Mouse (Mus musculus) kidney, adult 18-20 months (tissue): ENCODE results near the gene Theg.

Experiments
- DNase-seq: peaks from one replicate; pipeline ENCODE4 v3.0.0; 2021

The Theg gene

DNA sequence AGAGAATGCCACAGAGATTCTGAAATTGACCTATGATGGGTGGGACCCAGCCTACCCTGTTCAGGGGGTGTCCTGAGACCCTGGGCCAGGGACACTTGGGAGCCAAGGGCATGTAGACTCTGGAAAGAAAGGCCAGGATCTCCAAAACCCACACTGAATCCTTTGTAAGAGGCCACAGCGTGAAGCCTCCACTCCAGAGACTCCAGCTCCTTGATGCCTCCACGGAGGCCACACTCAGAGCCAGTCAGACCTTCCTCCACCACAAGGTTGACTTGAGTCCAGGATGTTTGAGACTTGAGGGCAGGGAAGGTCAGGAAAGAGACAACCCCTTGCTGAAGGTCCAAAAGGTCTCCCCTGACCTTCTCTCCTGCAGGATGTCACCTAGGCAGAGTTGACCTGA lies 52.7 kb downstream of the Theg start:
- no peak for DNase-seq

DNA sequence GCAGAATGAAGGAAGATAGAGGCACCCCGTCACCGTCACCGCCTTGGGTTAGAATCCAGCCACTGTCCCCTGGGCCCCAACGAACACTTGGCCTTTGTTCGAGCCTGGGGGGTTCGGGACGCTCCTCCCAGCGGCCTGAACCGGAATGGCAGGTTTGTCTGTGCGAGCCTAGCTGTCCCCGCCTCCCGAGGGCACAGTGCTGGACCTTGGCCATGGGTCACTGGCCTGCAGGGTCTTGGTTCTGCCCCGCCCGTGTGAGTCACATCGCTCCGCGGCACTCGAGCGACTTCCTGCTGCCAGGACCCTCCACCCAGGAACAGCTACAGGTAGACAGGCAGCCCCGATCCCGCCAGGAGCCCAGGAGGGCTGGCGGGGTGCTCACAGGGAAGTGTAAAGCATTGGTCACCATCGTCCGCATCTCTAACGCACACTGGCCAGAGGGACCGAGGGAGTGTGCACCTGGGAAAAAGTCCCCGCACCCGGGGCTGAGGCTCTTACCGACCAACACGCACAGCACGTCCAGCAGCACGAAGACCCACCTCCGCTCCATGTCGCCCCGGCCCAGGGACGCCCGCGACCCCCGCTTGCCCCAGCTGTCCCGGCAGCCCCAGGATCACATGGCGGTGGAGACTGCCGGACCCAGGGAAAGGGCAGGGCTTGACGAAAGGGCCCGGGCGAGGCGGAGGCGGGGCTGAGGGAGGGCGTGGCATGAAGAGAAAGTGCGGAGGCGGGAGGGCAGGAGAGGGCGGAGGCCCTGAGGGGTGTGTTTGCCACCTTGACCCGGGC lies 53.8 kb downstream of the Theg start, which contains the start of gene Plpp2:
TSS of gene Plpp2 (minus strand) at position 671 of the 786 bp plus-strand sequence.
- peak; percentile 91 for DNase-seq

DNA sequence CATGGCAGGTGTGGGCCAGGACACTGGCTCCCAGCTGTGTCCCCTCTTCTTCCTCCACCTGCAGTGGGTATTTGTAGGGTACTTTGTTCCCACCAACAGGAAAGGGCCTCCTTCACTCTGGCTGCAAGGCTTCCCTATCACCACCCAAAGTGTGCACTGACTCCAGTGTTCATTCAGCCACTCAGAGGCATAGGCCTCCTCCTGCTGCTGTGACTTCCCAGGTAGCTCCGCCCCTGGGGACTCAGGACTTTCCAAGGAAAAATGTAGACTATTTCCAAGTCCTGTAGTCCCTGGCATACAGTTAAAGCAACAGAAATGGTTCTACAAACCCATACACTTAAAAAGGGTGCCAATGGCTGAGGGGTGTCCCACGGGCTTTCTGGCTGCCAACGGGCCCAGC lies 54.5 kb downstream of the Theg start:
- DNase-seq, result no peak

DNA sequence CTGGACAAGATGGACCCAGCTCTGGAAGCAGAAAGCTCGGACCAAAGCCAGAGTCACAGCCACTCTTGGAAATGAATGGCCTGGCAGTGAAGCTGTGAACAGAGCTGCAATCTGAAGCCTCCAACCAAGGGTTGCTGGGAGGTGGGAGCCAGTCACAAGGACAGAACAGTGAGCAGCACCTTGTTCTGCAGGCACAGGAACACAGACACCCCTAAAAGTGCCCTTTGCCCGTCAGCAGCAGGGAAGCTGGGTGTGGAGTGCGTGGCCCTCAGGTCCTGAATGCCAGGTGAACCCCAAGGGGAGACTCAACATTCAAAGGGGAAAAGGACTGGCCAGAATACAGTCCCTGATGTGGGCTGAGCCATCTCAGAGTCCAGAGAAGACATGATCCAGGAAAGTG lies 55.5 kb downstream of the Theg start:
- peak; percentile 2 for DNase-seq

DNA sequence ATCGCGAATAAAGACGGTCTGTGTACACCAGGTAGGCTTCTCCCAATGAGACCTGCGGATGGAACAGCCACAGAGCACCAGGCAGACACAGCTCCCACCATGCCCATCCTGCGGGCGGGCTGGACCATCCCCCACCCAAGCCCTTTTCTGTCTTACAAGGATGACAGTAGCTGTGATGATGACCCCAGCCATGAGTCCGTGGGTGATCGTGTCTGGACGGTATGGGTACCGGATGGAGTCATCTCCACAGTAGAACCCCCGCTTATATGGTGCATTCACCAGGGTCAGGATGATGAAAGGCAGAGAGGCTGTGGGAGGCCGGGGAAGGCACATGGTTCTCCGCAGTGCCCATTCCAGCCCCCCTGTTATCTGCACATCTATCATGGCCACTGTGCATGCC lies 56.4 kb downstream of the Theg start:
- peak; percentile 1 for DNase-seq

DNA sequence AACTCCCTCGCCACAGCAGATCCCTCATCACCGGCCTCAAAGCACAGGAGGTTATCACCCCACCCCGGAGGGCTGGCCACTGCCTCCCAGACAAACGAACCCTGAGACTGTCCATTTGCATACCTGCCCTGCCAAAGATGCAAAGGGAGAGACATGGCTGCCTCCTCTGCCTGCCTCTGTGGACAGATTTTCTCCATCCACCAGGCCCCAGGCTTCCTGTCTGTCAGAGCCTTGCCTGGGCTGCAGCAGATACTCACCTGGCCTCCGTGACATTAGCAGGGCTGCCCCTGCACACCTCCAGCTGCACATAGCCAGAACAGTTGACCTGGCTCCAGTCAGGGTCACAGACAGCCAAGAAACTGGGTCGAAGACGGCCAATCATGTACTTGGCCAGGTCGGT lies 56.9 kb downstream of the Theg start:
- DNase-seq, result peak; percentile 2

DNA sequence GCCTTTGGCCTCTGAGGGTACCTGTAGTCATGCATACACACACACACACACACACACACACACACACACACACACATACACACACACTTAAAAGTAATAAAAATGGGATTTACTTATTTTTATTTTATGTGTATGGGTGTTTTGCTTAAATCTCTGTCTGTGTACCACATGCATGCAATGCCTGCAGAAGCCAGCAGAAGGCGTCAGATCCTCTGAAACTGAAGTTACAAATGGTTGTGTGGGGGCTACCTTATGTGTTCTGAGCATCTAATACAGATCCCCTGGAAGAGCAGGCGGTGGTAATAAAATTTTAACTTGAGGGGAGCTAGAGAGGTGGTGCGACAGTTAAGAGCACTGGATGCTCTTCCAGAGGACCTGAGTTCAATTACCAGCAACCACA lies 59.0 kb downstream of the Theg start:
- no peak for DNase-seq

DNA sequence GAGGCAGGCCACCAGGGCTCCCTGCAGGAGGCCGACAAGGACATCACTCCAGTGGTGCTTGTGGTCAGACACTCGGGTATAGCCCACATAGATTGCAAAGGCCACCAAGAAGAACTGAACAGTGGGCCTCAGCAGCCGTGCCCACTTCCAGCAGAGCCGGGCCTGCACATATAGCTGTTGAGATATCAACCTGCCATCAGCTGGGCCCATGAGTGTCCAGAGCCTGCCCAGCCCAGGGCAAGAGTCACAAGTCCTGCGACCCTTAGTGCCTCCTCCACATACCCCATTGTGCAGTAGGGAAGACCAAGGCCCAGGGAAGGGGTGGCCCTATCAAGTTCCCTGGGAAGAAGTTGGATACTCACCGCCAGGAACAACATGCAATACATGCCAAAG lies 59.7 kb downstream of the Theg start:
- peak; percentile 7 for DNase-seq

DNA sequence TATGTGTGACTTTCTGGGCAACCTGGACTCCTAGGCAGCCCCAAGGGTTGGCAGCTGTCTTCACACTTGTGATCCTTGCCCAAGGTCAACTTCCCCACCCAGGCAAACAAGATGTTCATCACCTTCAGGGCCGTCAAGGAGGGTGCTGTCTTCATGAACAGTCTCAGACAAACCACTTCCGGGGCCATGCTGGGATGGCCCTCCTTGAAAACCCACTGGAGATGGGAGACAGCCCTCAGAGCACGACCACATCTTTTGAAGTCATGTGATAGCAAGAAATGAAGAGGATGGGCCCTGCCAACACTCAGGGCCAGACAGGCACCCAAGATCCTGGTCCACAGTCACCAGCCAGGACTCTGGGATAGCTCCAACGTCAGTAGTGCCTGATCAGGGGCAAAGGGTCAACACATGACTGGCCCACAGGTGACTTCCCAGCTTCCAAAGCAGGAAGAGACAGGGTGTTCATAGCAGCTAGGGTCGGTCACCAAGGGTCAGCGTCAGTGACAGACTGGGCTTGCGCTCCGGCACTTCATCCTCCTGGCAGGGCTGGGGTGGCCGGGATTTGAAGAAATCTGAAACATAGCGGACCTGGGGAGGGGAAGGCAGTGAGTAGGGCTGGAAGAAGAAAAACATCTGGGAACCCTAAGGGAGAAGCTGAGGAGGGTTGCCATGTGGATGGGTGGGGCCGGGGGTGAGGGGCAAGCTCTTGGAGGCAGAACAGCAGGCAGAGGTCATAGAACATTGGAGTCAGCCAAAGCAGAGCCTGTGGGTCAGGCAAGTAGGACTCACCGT lies 60.3 kb downstream of the Theg start:
- DNase-seq, result peak; percentile 2
